Mouse (Mus musculus): Measurements from ENCODE around the gene Icam2.

DNA sequence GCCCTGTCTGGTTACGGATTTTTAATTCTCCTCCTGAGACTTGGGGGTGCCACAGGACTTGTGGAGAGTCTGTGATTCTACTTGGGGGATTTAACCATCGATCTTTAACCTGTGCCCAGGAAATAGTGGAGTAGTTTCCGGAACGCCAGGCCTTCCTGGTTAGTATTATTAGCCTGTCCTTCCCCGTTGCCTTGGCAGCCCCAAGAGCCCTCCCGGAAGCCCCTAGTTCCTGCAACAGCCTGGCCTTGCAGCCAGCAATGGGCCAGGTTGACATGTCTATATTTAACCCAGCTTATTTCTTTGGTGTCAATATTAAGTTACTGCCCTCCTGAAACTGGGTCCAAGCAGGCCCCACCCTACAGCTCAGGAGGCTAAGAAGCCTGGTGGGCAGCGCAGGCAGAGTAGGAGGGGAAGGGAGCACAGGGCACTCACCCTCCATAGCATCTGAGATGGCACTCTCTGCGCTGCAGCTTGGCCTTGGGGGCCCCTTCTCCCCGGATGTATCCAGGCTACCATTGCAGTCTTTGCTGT is 46.8 kb downstream of the Icam2 start:
- TF ChIP-seq CTCF (IDR thresholded peaks at IDR 0.05; ENCODE audit: low read depth) = no peak
- TF ChIP-seq EP300 (IDR thresholded peaks at IDR 0.05; ENCODE audit: low read depth) = no peak

Measured in heart, postnatal 0 days (tissue).